Mouse (Mus musculus) lung, postnatal 0 days (tissue): ENCODE data around the gene Crispld2. TPM values are rescaled to one million over a fixed set of nuclear protein-coding genes. Genes with fewer than 3 reads are reported as not detected.

Experiments used
- ATAC-seq: fragments of 200-750 bp; cut with Nextera tagmentation; 2 replicates; pipeline ENCODE4 v1.8.0; 2017; ENCODE audit warnings: moderate library complexity
- DNase-seq: peaks from one replicate; pipeline ENCODE4 v3.0.0-alpha.2; 2016; ENCODE audit warnings: low spot score
- H3K27ac ChIP-seq: fragments of 300-500 bp; sonication (generic); 2 replicates; pipeline ENCODE4 v1.5.1; 2014; ENCODE audit warnings: antibody characterized with exemption, mild to moderate bottlenecking, low read length, mixed read lengths
- H3K27me3 ChIP-seq: fragments of 300-500 bp; sonication (generic); replicated peaks from 2 replicates; pipeline ENCODE4 v1.6.1; 2014; ENCODE audit warnings: low read length, mixed read lengths; ENCODE audit not compliant: insufficient read depth
- H3K36me3 ChIP-seq: fragments of 300-500 bp; sonication (generic); 2 replicates; pipeline ENCODE4 v1.6.1; 2014; ENCODE audit warnings: low read length, mixed read lengths; ENCODE audit not compliant: insufficient read depth
- H3K4me1 ChIP-seq: fragments of 300-500 bp; sonication (generic); 2 replicates; pipeline ENCODE4 v1.6.1; 2014; ENCODE audit warnings: antibody characterized with exemption, low read depth, low read length, mixed read lengths; ENCODE audit not compliant: insufficient read depth
- H3K4me2 ChIP-seq: fragments of 300-500 bp; sonication (generic); replicated peaks from 2 replicates; pipeline ENCODE4 v1.6.1; 2014; ENCODE audit warnings: low read depth, mild to moderate bottlenecking, low read length, moderate library complexity, mixed read lengths
- H3K4me3 ChIP-seq: fragments of 300-500 bp; sonication (generic); 2 replicates; pipeline ENCODE4 v1.5.1; 2014; ENCODE audit warnings: low read depth, low read length
- H3K9ac ChIP-seq: fragments of 300-500 bp; sonication (generic); replicated peaks from 2 replicates; pipeline ENCODE4 v1.6.1; 2014; ENCODE audit warnings: low read depth, mild to moderate bottlenecking
- H3K9me3 ChIP-seq: fragments of 300-500 bp; sonication (generic); 2 replicates; pipeline ENCODE4 v1.6.1; 2016; ENCODE audit warnings: low read length, mixed read lengths
- CTCF ChIP-seq: IDR thresholded peaks from 2 replicates; pipeline ENCODE4 v1.5.1; 2016; ENCODE audit warnings: antibody characterized with exemption, mild to moderate bottlenecking
- EP300 ChIP-seq: IDR thresholded peaks from 2 replicates; pipeline ENCODE4 v1.6.1; 2016; ENCODE audit warnings: antibody characterized with exemption, mild to moderate bottlenecking, control low read depth
- WGBS: fragments of 180-500 bp; shearing (Covaris S2); extraction: QIAGEN DNeasy Blood & Tissue Kit; methylation state at CpG from one replicate; pipeline ENCODE4 v1.1.7; 2014; 5-methylcytosine and 5-hydroxymethylcytosine counted together
- polyA plus RNA-seq: library from polyadenylated mRNA; unstranded; fragments of >200 nt; fragmentation: Nextera tagmentation; extraction: Ambion mirVana; gene quantifications from 2 replicates; pipeline ENCODE4 v1.2.1, GENCODE M21; 2015

Gene Crispld2
- polyA plus RNA-seq, 1 experiment from 2014 or later = 16.8 TPM

- no peaks in the 10 kb centered on the region for H3K27me3 ChIP-seq
- H3K36me3 ChIP-seq = no peaks in the 10 kb centered on the region
- DNase-seq (no peak), ATAC-seq (no peak)
- no peaks in the 10 kb centered on the region for H3K9me3 ChIP-seq
- WGBS = 31% methylated on average over 2 of the region's 2 CpGs
- no peak for TF ChIP-seq EP300
- TF ChIP-seq CTCF = no peak
- no peak overlapping the region for H3K9ac ChIP-seq
- H3K27ac ChIP-seq = no peak overlapping the region
- H3K4me3 ChIP-seq = no peak overlapping the region
- H3K4me1 ChIP-seq = no peaks in the 10 kb centered on the region
- H3K4me2 ChIP-seq = no peak overlapping the region
Measured at GRCm38 (mm10) chr8:120004705-120005381, 12.6 kb downstream of the Crispld2 start.

DNA sequence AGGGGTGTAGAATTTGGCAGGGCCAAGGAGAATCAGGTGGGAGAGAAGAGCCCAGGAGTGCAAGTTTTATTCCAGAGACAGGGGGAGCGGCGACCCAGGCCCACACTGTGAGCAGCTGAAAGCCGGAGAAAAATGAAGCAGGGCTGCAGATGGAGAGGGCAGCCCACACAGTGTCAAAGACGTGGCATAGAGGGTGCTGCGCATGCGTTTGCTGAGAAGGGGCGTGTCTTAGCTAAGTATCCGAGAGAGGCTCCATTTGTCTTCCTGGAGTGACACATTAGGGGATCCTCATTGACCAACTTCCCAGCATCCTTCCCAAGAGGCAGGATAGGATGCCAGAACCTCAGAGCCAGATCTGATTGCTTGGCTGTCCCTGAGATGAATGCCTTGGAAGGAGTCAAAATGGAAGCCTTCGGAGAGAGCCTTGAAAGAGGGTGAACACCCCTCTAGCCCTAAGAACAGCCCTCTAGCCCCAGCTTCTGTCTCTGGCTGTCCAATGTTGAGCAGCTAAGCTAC lies 14.5 kb downstream of the Crispld2 start:
- TF ChIP-seq EP300 (no peak), CTCF (no peak)
- Histone ChIP-seq H3K36me3 (no peaks in the 10 kb centered on the region), H3K27ac (no peak overlapping the region), H3K9ac (no peak overlapping the region), H3K4me2 (no peak overlapping the region), H3K9me3 (no peaks in the 10 kb centered on the region), H3K4me1 (no peaks in the 10 kb centered on the region), H3K4me3 (no peak overlapping the region), H3K27me3 (no peaks in the 10 kb centered on the region)
- DNase-seq (peak; percentile 14), ATAC-seq (no peak)
- 32% methylated on average over 9 of the region's 9 CpGs for WGBS

DNA sequence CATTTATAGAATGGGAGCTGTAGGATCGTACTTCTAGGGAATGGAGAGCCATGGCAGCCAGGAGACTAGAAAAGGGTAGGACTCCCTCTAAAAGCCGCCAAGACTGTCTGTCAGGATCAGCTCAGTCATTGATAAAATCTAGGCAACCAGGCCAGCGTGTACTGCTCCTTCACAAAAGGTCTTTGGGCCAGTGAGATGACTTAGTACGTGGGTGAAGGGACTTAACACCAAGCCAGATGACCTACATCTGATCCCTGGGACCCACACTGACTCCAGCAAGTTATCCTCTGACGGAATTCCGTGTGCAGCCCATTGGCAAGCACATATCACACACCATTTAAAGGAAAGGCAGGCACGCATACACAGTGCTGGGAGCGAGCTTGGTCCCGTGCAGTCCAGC lies 14.9 kb downstream of the Crispld2 start:
- no peak overlapping the region for H3K4me2 ChIP-seq
- H3K27me3 ChIP-seq = no peaks in the 10 kb centered on the region
- no peak overlapping the region for H3K4me3 ChIP-seq
- TF ChIP-seq EP300 (no peak), CTCF (no peak)
- no peaks in the 10 kb centered on the region for H3K9me3 ChIP-seq
- no peak overlapping the region for H3K27ac ChIP-seq
- H3K4me1 ChIP-seq = no peaks in the 10 kb centered on the region
- ATAC-seq (no peak), DNase-seq (no peak)
- no peak overlapping the region for H3K9ac ChIP-seq
- no peaks in the 10 kb centered on the region for H3K36me3 ChIP-seq
- WGBS = 78% methylated on average over 9 of the region's 9 CpGs

GRCm38 (mm10) chr8:120009284-120009683 lies 17.0 kb downstream of the Crispld2 start:
- WGBS = 67% methylated on average over 6 of the region's 6 CpGs
- Histone ChIP-seq H3K4me2 (no peak overlapping the region), H3K9me3 (no peaks in the 10 kb centered on the region), H3K4me3 (no peak overlapping the region), H3K27ac (no peak overlapping the region), H3K36me3 (no peaks in the 10 kb centered on the region), H3K4me1 (no peaks in the 10 kb centered on the region), H3K9ac (no peak overlapping the region), H3K27me3 (no peaks in the 10 kb centered on the region)
- no peak for TF ChIP-seq CTCF
- TF ChIP-seq EP300 = no peak
- no peak for DNase-seq
- ATAC-seq = no peak

DNA sequence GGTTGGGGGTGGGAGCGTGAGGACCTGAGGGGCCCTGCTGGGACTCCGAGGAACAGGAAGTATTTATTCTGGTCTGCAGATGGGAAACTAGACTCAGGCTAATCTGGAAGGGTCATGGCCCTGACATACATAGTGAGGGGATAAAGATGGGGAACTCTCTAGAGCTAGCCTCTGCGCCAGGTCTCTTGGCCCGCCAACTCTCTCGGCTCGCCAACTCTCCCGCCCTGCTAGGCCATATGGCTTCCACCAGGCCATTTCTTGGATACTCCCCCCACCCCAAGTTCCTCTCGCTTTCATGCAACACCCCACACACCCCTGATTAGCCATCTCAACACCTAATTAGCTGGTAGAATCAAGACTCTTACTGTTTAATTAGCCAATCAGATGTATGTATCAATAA lies 20.3 kb downstream of the Crispld2 start:
- Histone ChIP-seq H3K27ac (no peak overlapping the region), H3K4me2 (no peak overlapping the region), H3K9me3 (no peaks in the 10 kb centered on the region), H3K9ac (no peak overlapping the region), H3K4me1 (no peaks in the 10 kb centered on the region), H3K4me3 (no peak overlapping the region), H3K36me3 (no peaks in the 10 kb centered on the region), H3K27me3 (no peaks in the 10 kb centered on the region)
- 82% methylated on average over 8 of the region's 8 CpGs for WGBS
- TF ChIP-seq EP300 (no peak), CTCF (no peak)
- DNase-seq (no peak), ATAC-seq (no peak)

DNA sequence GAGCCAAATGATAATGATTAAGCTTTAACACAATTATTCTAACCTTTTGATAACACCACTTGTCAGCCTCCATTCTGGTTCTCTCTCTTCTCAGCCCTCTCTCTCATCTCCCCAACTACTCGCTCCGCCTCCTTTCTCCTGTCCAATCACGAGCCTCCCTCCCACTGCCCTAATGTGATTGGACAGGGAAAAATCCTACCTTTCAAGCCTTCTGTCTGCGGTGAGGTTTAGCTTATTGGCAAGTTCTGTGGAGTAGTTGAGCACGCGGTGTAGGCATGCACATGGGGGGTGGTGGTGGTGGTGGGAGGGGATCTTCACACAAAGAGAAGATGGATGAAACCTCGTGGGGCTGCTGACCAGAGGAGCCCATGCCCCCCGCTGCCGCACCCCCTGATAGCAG lies 20.7 kb downstream of the Crispld2 start:
- Histone ChIP-seq H3K4me3 (no peak overlapping the region), H3K27ac (no peak overlapping the region), H3K4me1 (no peaks in the 10 kb centered on the region), H3K9me3 (no peaks in the 10 kb centered on the region), H3K4me2 (no peak overlapping the region), H3K27me3 (no peaks in the 10 kb centered on the region), H3K36me3 (no peaks in the 10 kb centered on the region), H3K9ac (no peak overlapping the region)
- 42% methylated on average over 9 of the region's 9 CpGs for WGBS
- TF ChIP-seq EP300 (no peak), CTCF (no peak)
- 0 out of 2 replicates have a peak, but pooled peaks have one; percentile 16 for ATAC-seq
- DNase-seq = peak; percentile 39
